Mouse (Mus musculus): ENCODE results near the gene Olfr275.
"Not testable (repeated sequence)": the region's sequence is repeated elsewhere in the genome, so short reads cannot be mapped to it uniquely, and the experiment has no call there.

DNA sequence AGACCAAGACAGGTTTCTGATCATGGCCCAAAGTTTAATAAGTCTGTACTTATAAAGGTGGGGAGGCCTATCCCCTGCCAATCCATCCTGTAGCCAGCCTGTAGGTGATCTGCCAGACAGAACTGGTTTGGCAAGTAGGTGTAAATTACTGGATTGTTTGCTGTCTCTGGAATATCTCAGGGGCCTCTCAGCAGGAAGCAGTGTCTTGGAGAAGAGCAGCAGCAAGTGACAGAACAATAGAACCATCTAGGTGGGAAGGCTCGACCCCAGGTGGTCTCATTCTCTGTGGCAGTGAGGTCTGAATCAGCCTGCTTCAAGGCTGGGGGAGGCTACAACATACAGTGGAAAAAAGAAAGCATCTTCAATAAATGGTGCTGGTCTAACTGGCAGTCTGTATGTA is 31.0 kb downstream of the Olfr275 start:
- not testable (repeated sequence) for TF ChIP-seq POLR2A (IDR thresholded peaks at IDR 0.05; ENCODE audit: borderline replicate concordance, low read depth, low read length); CTCF (IDR thresholded peaks at IDR 0.05; ENCODE audit: low read depth, low read length)
